Mouse (Mus musculus) heart, adult 2 months (tissue): ENCODE measurements around the gene Hist1h1e. TPM values are rescaled to one million over a fixed set of nuclear protein-coding genes. Genes with fewer than 3 reads are reported as not detected.
A peak's percentile ranks its signal among the peaks of the same experiment; 100 is the strongest.
"Not testable (repeated sequence)": the region's sequence is repeated elsewhere in the genome, so short reads cannot be mapped to it uniquely, and the experiment has no call there.

ENCODE experiments used
- DNase-seq, 2 experiments: peaks; one replicate each; pipeline ENCODE4 v3.0.0; 2021
- H3K27ac ChIP-seq: fragments of 200-600 bp; 2 replicates; pipeline ENCODE4 v1.8.1; 2022
- H3K27me3 ChIP-seq: fragments of 200-500 bp; 2 replicates; pipeline ENCODE4 v1.6.1; 2012; ENCODE audit warnings: mild to moderate bottlenecking, low read length, inconsistent platforms, mixed read lengths; ENCODE audit not compliant: control insufficient read depth, insufficient read depth
- H3K36me3 ChIP-seq: fragments of 200-500 bp; 2 replicates; pipeline ENCODE4 v1.6.1; 2012; ENCODE audit warnings: low read length, inconsistent platforms; ENCODE audit not compliant: control insufficient read depth, insufficient read depth
- H3K4me1 ChIP-seq: fragments of 200-500 bp; 2 replicates; pipeline ENCODE4 v1.6.1; 2011; ENCODE audit warnings: low read length; ENCODE audit not compliant: control insufficient read depth, insufficient read depth
- H3K4me3 ChIP-seq: fragments of 200-600 bp; 2 replicates; pipeline ENCODE4 v1.8.1; 2022
- H3K79me2 ChIP-seq: fragments of 200-500 bp; replicated peaks from 2 replicates; pipeline ENCODE4 v1.6.1; 2012; ENCODE audit warnings: mild to moderate bottlenecking, inconsistent platforms, low read length, moderate library complexity, mixed read lengths; ENCODE audit not compliant: control insufficient read depth, insufficient read depth
- H3K9ac ChIP-seq: fragments of 200-500 bp; 2 replicates; pipeline ENCODE4 v1.6.1; 2012; ENCODE audit warnings: low read depth, mild to moderate bottlenecking, control low read depth, inconsistent platforms, low read length, mixed read lengths
- CTCF ChIP-seq: fragments of 200-600 bp; IDR thresholded peaks from 2 replicates; pipeline ENCODE4 v1.8.1; 2022; ENCODE audit warnings: antibody characterized with exemption, mild to moderate bottlenecking, moderate library complexity
- EP300 ChIP-seq: fragments of 200-500 bp; IDR thresholded peaks from 2 replicates; pipeline ENCODE4 v1.6.1; 2011; ENCODE audit warnings: low read depth, low read length, control low read depth; ENCODE audit not compliant: insufficient read depth
- POLR2A ChIP-seq: fragments of 200-500 bp; IDR thresholded peaks from 2 replicates; pipeline ENCODE4 v1.6.1; 2011; ENCODE audit warnings: mild to moderate bottlenecking, low read depth, low read length, control low read depth; ENCODE audit not compliant: insufficient read depth
- WGBS: fragments of 180-500 bp; shearing (Covaris S2); methylation state at CpG from one replicate; pipeline ENCODE4 v1.1.7; 2018; 5-methylcytosine and 5-hydroxymethylcytosine counted together
- intact Hi-C: fragments of 180-260 bp; cut with DNase I; formaldehyde crosslinking; loops from one replicate; pipeline ENCODE4 v1.15.1; 2025
- long read RNA-seq: library from polyadenylated mRNA; stranded (forward); transcript quantifications from one replicate; pipeline ENCODE4 v2.0.0, GENCODE M21; 2021
- polyA plus RNA-seq: library from polyadenylated mRNA; depleted of rRNA; stranded (reverse); fragments of >200 nt; gene quantifications from 2 replicates; pipeline ENCODE4 v1.2.3, GENCODE M21; 2012; rRNA removed
- total RNA-seq, 2 experiments: library from RNA; stranded (reverse); gene quantifications; 2 replicates each; pipeline ENCODE4 v1.2.3; 2021

Hist1h1e gene
- total RNA-seq (10 to 100 TPM; 20.4 to 28.8 TPM), polyA plus RNA-seq (1.3 and 3.2 TPM in 2 replicates)
- long read RNA-seq, result 0 reads

- H3K4me1 ChIP-seq, H3K27me3 ChIP-seq, H3K36me3 ChIP-seq, H3K79me2 ChIP-seq: not testable (repeated sequence)
- under 1% methylated on average over 53 of the region's 53 CpGs for WGBS
- intact Hi-C loops, result loop anchor here (1.0 to 10.0 kb wide), 6 partner anchors 61 to 1797 kb away; partner anchors contain the start of genes Hist1h2ac, Hist1h2af, Hist1h2ag and Hist1h2bb
- TF ChIP-seq POLR2A (peak; percentile 97), EP300 (peak; percentile 65; the same call in 1 of the 2 replicates)
- Histone ChIP-seq H3K4me3 (peak within 1 kb of the TSS; percentile 77), H3K27ac (peak within 1 kb of the TSS; percentile 97), H3K9ac (peak within 1 kb of the TSS; percentile 78)
- DNase-seq, result peak; percentile 94
Measured at GRCm38 (mm10) chr13:23622175-23622671, at the start of gene Hist1h1e. Gene Hist1h1e (minus strand): TSS chr13:23622558.

- H3K4me3 ChIP-seq, result no peak overlapping the region
- 21% methylated on average over 3 of the region's 3 CpGs for WGBS
- TF ChIP-seq CTCF, result no peak
- no peak for TF ChIP-seq EP300
- TF ChIP-seq POLR2A, result no peak
- H3K27ac ChIP-seq, result no peak overlapping the region
- no peaks in the 10 kb centered on the region for H3K4me1 ChIP-seq
- intact Hi-C loops, result no loop called here
- no peak for DNase-seq
- no peaks in the 10 kb centered on the region for H3K36me3 ChIP-seq
- H3K9ac ChIP-seq, result no peak overlapping the region
- H3K27me3 ChIP-seq, result no peaks in the 10 kb centered on the region
- H3K79me2 ChIP-seq, result no peaks in the 10 kb centered on the region
Measured at GRCm38 (mm10) chr13:23662536-23662935, 40.2 kb upstream of the Hist1h1e start.

GRCm38 (mm10) chr13:23659636-23660366 is 37.4 kb upstream of the Hist1h1e start:
- DNase-seq, result no peak
- Histone ChIP-seq H3K4me3 (no peak overlapping the region), H3K9ac (no peak overlapping the region), H3K27me3 (no peaks in the 10 kb centered on the region), H3K4me1 (no peaks in the 10 kb centered on the region), H3K27ac (no peak overlapping the region), H3K36me3 (no peaks in the 10 kb centered on the region), H3K79me2 (no peaks in the 10 kb centered on the region)
- no peak for TF ChIP-seq EP300
- no peak for TF ChIP-seq CTCF
- TF ChIP-seq POLR2A, result no peak
- intact Hi-C loops, result no loop called here
- WGBS, result 48% methylated on average over 6 of the region's 6 CpGs

- no peaks in the 10 kb centered on the region for H3K79me2 ChIP-seq
- peak; percentile 51 for TF ChIP-seq CTCF
- no peak for TF ChIP-seq EP300
- no peak for TF ChIP-seq POLR2A
- H3K4me3 ChIP-seq, result no peak overlapping the region
- H3K4me1 ChIP-seq, result no peaks in the 10 kb centered on the region
- intact Hi-C loops, result no loop called here
- no peak for DNase-seq
- no peak overlapping the region for H3K9ac ChIP-seq
- no peaks in the 10 kb centered on the region for H3K27me3 ChIP-seq
- 20% methylated on average over 1 of the region's 1 CpGs for WGBS
- no peak overlapping the region for H3K27ac ChIP-seq
- H3K36me3 ChIP-seq, result no peaks in the 10 kb centered on the region
Measured at GRCm38 (mm10) chr13:23630653-23631052, 8.3 kb upstream of the Hist1h1e start.

- peaks cover 3% of the 10 kb centered on the region; the same call in 1 of the 2 replicates for H3K36me3 ChIP-seq
- 23% methylated on average over 7 of the region's 7 CpGs for WGBS
- peaks cover 3% of the 10 kb centered on the region for H3K4me1 ChIP-seq
- DNase-seq, result no peak
- TF ChIP-seq CTCF (no peak), POLR2A (no peak), EP300 (no peak)
- H3K27ac ChIP-seq, result peak overlapping the region; percentile 97
- 0 out of 2 replicates have a peak, but pooled peaks cover 1% of the 10 kb centered on the region for H3K79me2 ChIP-seq
- H3K9ac ChIP-seq, result peak overlapping the region; percentile 59; the same call in 1 of the 2 replicates
- H3K27me3 ChIP-seq, result no peaks in the 10 kb centered on the region
- peak overlapping the region; percentile 77 for H3K4me3 ChIP-seq
- intact Hi-C loops, result loop anchor here (1.0 to 10.0 kb wide), 6 partner anchors 60 to 1798 kb away; partner anchors contain the start of genes Hist1h2ac, Hist1h2af, Hist1h2ag and Hist1h2bb
Measured at GRCm38 (mm10) chr13:23622861-23623450, 598 bp upstream of the Hist1h1e start.
